Mouse (Mus musculus) C2C12 (cell line): ENCODE data around the gene B4galt5. TPM values are rescaled to one million over a fixed set of nuclear protein-coding genes. Genes with fewer than 3 reads are reported as not detected.

Experiments used
- H3K27me3 ChIP-seq: one replicate; pipeline ENCODE4 v1.6.1; 2011; ENCODE audit not compliant: control insufficient read depth, insufficient read depth, insufficient read length
- H3K36me3 ChIP-seq: one replicate; pipeline ENCODE4 v1.6.1; 2011; ENCODE audit not compliant: control insufficient read depth, insufficient read depth
- H3K4me3 ChIP-seq: one replicate; pipeline ENCODE4 v1.5.1; 2011; ENCODE audit warnings: mild to moderate bottlenecking, control low read depth; ENCODE audit not compliant: poor library complexity, insufficient read depth, severe bottlenecking
- H3K79me2 ChIP-seq: one replicate; pipeline ENCODE4 v1.6.1; 2011; ENCODE audit not compliant: control insufficient read depth, insufficient read depth
- H3K79me3 ChIP-seq: one replicate; pipeline ENCODE4 v1.6.1; 2011; ENCODE audit warnings: low read depth, control low read depth
- H3ac ChIP-seq: one replicate; pipeline ENCODE3; 2011; ENCODE audit warnings: low read depth; ENCODE audit not compliant: control insufficient read depth, insufficient read length
- CEBPB ChIP-seq: IDR thresholded peaks from one replicate; pipeline ENCODE4 v1.6.1; 2011; ENCODE audit warnings: low read depth, mild to moderate bottlenecking, control low read depth, moderate library complexity
- CTCF ChIP-seq: IDR thresholded peaks from one replicate; pipeline ENCODE4 v1.5.1; 2011; ENCODE audit not compliant: control insufficient read depth, insufficient read depth, insufficient read length
- FOSL1 ChIP-seq: IDR thresholded peaks from one replicate; pipeline ENCODE4 v1.8.0; 2011; ENCODE audit warnings: mild to moderate bottlenecking, low read length; ENCODE audit not compliant: poor library complexity, insufficient read depth, severe bottlenecking
- MAX ChIP-seq: IDR thresholded peaks from one replicate; pipeline ENCODE4 v1.6.1; 2011; ENCODE audit warnings: mild to moderate bottlenecking, control low read depth
- MYOD1 ChIP-seq: IDR thresholded peaks from one replicate; pipeline ENCODE4 v1.6.1; 2011; ENCODE audit warnings: low read depth; ENCODE audit not compliant: control insufficient read depth, insufficient read length
- MYOG ChIP-seq: IDR thresholded peaks from one replicate; pipeline ENCODE4 v1.6.1; 2011; ENCODE audit not compliant: control insufficient read depth, insufficient read length; ENCODE audit errors: extremely low read depth
- USF1 ChIP-seq: IDR thresholded peaks from one replicate; pipeline ENCODE4 v1.6.1; 2011; ENCODE audit warnings: low read depth, mild to moderate bottlenecking, control low read depth, moderate library complexity
- polyA plus RNA-seq: library from polyadenylated mRNA; unstranded; fragments of >200 nt; fragmentation: generic; extraction: Trizol; gene quantifications from one replicate; pipeline ENCODE4 v1.2.1, GENCODE M21; 2012; ENCODE audit warnings: missing spikeins

Gene B4galt5
- polyA plus RNA-seq, 1 experiment: 56.6 TPM

GRCm38 (mm10) chr2:167347991-167348375 is 1.0 kb downstream of the B4galt5 start:
- Histone ChIP-seq H3K79me2 (peaks cover 58% of the 10 kb centered on the region), H3K36me3 (peaks cover 5% of the 10 kb centered on the region), H3K27me3 (no peaks in the 10 kb centered on the region), H3K79me3 (peaks cover 47% of the 10 kb centered on the region), H3ac (peak overlapping the region; percentile 89), H3K4me3 (peak overlapping the region; percentile 64)
- TF ChIP-seq CEBPB (no peak), USF1 (no peak), FOSL1 (no peak), MAX (no peak), MYOD1 (no peak), MYOG (no peak), CTCF (no peak)

- Histone ChIP-seq H3K79me3 (peaks cover 51% of the 10 kb centered on the region), H3ac (no peak overlapping the region), H3K36me3 (peaks cover 5% of the 10 kb centered on the region), H3K79me2 (peaks cover 64% of the 10 kb centered on the region), H3K4me3 (no peak overlapping the region), H3K27me3 (no peaks in the 10 kb centered on the region)
- no peak for TF ChIP-seq MAX
- no peak for TF ChIP-seq MYOG
- no peak for TF ChIP-seq CEBPB
- no peak for TF ChIP-seq MYOD1
- TF ChIP-seq USF1: no peak
- TF ChIP-seq FOSL1: no peak
- no peak for TF ChIP-seq CTCF
Measured at GRCm38 (mm10) chr2:167347361-167347760, 1.6 kb downstream of the B4galt5 start.

GRCm38 (mm10) chr2:167345508-167346164 is 3.3 kb downstream of the B4galt5 start:
- Histone ChIP-seq H3ac (no peak overlapping the region), H3K4me3 (no peak overlapping the region), H3K79me3 (peaks cover 62% of the 10 kb centered on the region), H3K27me3 (no peaks in the 10 kb centered on the region), H3K36me3 (peaks cover 5% of the 10 kb centered on the region), H3K79me2 (peaks cover 82% of the 10 kb centered on the region)
- no peak for TF ChIP-seq USF1
- TF ChIP-seq FOSL1: no peak
- TF ChIP-seq CEBPB: no peak
- TF ChIP-seq MYOG: no peak
- no peak for TF ChIP-seq MYOD1
- no peak for TF ChIP-seq MAX
- no peak for TF ChIP-seq CTCF

- Histone ChIP-seq H3ac (no peak overlapping the region), H3K79me3 (peaks cover 65% of the 10 kb centered on the region), H3K27me3 (no peaks in the 10 kb centered on the region), H3K79me2 (peaks cover 88% of the 10 kb centered on the region), H3K36me3 (peaks cover 5% of the 10 kb centered on the region), H3K4me3 (no peak overlapping the region)
- TF ChIP-seq CTCF (no peak), MYOG (no peak), MYOD1 (no peak), CEBPB (no peak), FOSL1 (no peak), MAX (no peak), USF1 (no peak)
Measured at GRCm38 (mm10) chr2:167344871-167345507, 4.0 kb downstream of the B4galt5 start.

- H3ac ChIP-seq: no peak overlapping the region
- no peaks in the 10 kb centered on the region for H3K27me3 ChIP-seq
- peaks cover 5% of the 10 kb centered on the region for H3K36me3 ChIP-seq
- TF ChIP-seq MAX (no peak), CEBPB (no peak), MYOD1 (no peak), MYOG (no peak), USF1 (no peak), FOSL1 (no peak), CTCF (no peak)
- peaks cover 100% of the 10 kb centered on the region for H3K79me2 ChIP-seq
- H3K4me3 ChIP-seq: no peak overlapping the region
- H3K79me3 ChIP-seq: peaks cover 76% of the 10 kb centered on the region
Measured at GRCm38 (mm10) chr2:167343369-167344140, 5.4 kb downstream of the B4galt5 start.
